ENCODE assay signal across 8 mouse cellular contexts in the genomic region with DNA sequence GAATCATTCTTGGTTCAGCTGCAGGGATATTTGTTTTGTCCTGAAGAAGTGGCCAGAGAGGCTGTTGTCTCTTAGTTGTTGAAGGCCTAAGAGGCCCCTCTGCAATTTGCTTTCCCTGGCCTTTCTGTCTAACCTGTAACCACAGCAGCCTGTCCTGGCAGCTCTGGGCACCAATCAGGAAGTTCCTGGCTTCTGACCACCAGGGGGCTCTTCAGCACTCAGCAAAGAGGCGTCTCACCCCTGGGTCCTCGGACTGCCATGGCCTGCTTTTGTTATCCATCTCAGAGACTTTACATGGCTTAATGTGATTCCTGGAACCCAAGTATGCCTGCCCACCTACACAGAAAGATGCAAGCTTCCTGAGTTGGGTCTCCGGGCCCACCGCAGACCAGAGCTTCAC. TPM values are rescaled to one million over a fixed set of nuclear protein-coding genes. Genes with fewer than 3 reads are reported as not detected.
DNase-seq lines count a peak whose midpoint lies in the region; ATAC-seq and TF ChIP-seq lines count a peak whose summit lies in the region.

No protein-coding gene starts in this region.

- H3K9ac ChIP-seq in hindbrain, embryonic 11.5 days (ENCODE audit: low read depth, low read length) = no peak overlapping the region
- no peak overlapping the region for H3K9ac ChIP-seq in hindbrain, embryonic 12.5 days
- H3K9ac ChIP-seq in embryonic facial prominence, embryonic 11.5 days (replicated peaks; ENCODE audit: low read length) = no peak overlapping the region
- H3K9ac ChIP-seq in stomach, postnatal 0 days (ENCODE audit: low read length) = no peak overlapping the region

- peak; percentile 51; the same call in 1 of the 2 replicates for ATAC-seq in hindbrain, embryonic 11.5 days (ENCODE audit: low FRiP score)
- no peak for ATAC-seq in hindbrain, embryonic 12.5 days (ENCODE audit: low FRiP score)
- ATAC-seq in embryonic facial prominence, embryonic 11.5 days (replicated peaks; ENCODE audit: insufficient number of reproducible peaks, low FRiP score, low TSS enrichment, low read depth) = no peak
- ATAC-seq in stomach, postnatal 0 days (ENCODE audit: low FRiP score, low TSS enrichment) = peak; percentile 46; the same call in 1 of the 2 replicates

- WGBS in hindbrain, embryonic 11.5 days = 32% methylated on average over 4 of the region's 4 CpGs
- WGBS in hindbrain, embryonic 12.5 days = 40% methylated on average over 4 of the region's 4 CpGs
- 41% methylated on average over 4 of the region's 4 CpGs for WGBS in embryonic facial prominence, embryonic 11.5 days
- 33% methylated on average over 4 of the region's 4 CpGs for WGBS in lung, adult 2 months
- 39% methylated on average over 4 of the region's 4 CpGs for WGBS in stomach, postnatal 0 days

- H3K4me2 ChIP-seq in hindbrain, embryonic 11.5 days (replicated peaks; ENCODE audit: low read depth, low read length) = no peak overlapping the region
- no peak overlapping the region for H3K4me2 ChIP-seq in hindbrain, embryonic 12.5 days (replicated peaks)
- no peak overlapping the region for H3K4me2 ChIP-seq in embryonic facial prominence, embryonic 11.5 days (ENCODE audit: low read depth, low read length)
- H3K4me2 ChIP-seq in stomach, postnatal 0 days (replicated peaks; ENCODE audit: low read depth) = no peak overlapping the region

- no peaks in the 10 kb centered on the region for H3K9me3 ChIP-seq in hindbrain, embryonic 11.5 days (ENCODE audit: control insufficient read depth, low read length)
- H3K9me3 ChIP-seq in hindbrain, embryonic 12.5 days (replicated peaks) = no peaks in the 10 kb centered on the region
- no peaks in the 10 kb centered on the region for H3K9me3 ChIP-seq in embryonic facial prominence, embryonic 11.5 days (replicated peaks; ENCODE audit: control insufficient read depth, low read length)
- no peaks in the 10 kb centered on the region for H3K9me3 ChIP-seq in stomach, postnatal 0 days (ENCODE audit: control insufficient read depth, low read length)

- TF ChIP-seq EP300 in stomach, postnatal 0 days (optimal IDR thresholded peaks at IDR 0.05) = no peak

- no peak for TF ChIP-seq POLR2A in lung, adult 2 months (IDR thresholded peaks at IDR 0.05; ENCODE audit: borderline replicate concordance, extremely low read depth, low read depth, low read length)

- peak; percentile 78 for DNase-seq in hindbrain, embryonic 11.5 days (ENCODE audit: low spot score)
- DNase-seq in CD4-positive, CD25-positive, alpha-beta regulatory T cell, adult 2 months (ENCODE audit: low read depth, low spot score) = peak; percentile 81
- peak; percentile 87 for DNase-seq in NIH3T3 (ENCODE audit: low read depth)
- peak; percentile 79 for DNase-seq in embryonic facial prominence, embryonic 11.5 days (ENCODE audit: low spot score)
- DNase-seq in lung, adult 2 months = no peak
- peak; percentile 73 for DNase-seq in stomach, postnatal 0 days (ENCODE audit: low spot score)
- DNase-seq in layer of hippocampus, adult 8-10 months (ENCODE audit: low spot score in 2 of 2) = no peak

- H3K36me3 ChIP-seq in hindbrain, embryonic 11.5 days (ENCODE audit: control insufficient read depth, insufficient read depth, low read length) = no peaks in the 10 kb centered on the region
- H3K36me3 ChIP-seq in hindbrain, embryonic 12.5 days = no peaks in the 10 kb centered on the region
- H3K36me3 ChIP-seq in embryonic facial prominence, embryonic 11.5 days (replicated peaks; ENCODE audit: control insufficient read depth, insufficient read depth, low read depth, low read length) = no peaks in the 10 kb centered on the region
- no peaks in the 10 kb centered on the region for H3K36me3 ChIP-seq in stomach, postnatal 0 days (ENCODE audit: control insufficient read depth, insufficient read depth, low read length)

- H3K4me3 ChIP-seq in hindbrain, embryonic 11.5 days (ENCODE audit: low read depth, low read length) = no peak overlapping the region
- no peak overlapping the region for H3K4me3 ChIP-seq in hindbrain, embryonic 12.5 days
- H3K4me3 ChIP-seq in embryonic facial prominence, embryonic 11.5 days (ENCODE audit: low read depth, low read length) = no peak overlapping the region
- no peak overlapping the region for H3K4me3 ChIP-seq in lung, adult 2 months (replicated peaks; ENCODE audit: extremely low read depth, low read depth, low read length)
- H3K4me3 ChIP-seq in stomach, postnatal 0 days (ENCODE audit: low read depth, low read length) = no peak overlapping the region

- H3K27ac ChIP-seq in hindbrain, embryonic 11.5 days (ENCODE audit: low read depth, low read length) = no peak overlapping the region
- H3K27ac ChIP-seq in hindbrain, embryonic 12.5 days = no peak overlapping the region
- no peak overlapping the region for H3K27ac ChIP-seq in embryonic facial prominence, embryonic 11.5 days (replicated peaks; ENCODE audit: low read depth, low read length)
- no peak overlapping the region for H3K27ac ChIP-seq in stomach, postnatal 0 days (replicated peaks)

- H3K4me1 ChIP-seq in hindbrain, embryonic 11.5 days (replicated peaks; ENCODE audit: control insufficient read depth, insufficient read depth, low read length) = no peaks in the 10 kb centered on the region
- H3K4me1 ChIP-seq in hindbrain, embryonic 12.5 days = no peaks in the 10 kb centered on the region
- no peaks in the 10 kb centered on the region for H3K4me1 ChIP-seq in embryonic facial prominence, embryonic 11.5 days (ENCODE audit: control insufficient read depth, insufficient read depth, low read length)
- H3K4me1 ChIP-seq in lung, adult 2 months (ENCODE audit: control insufficient read depth, insufficient read depth, low read length) = no peaks in the 10 kb centered on the region
- H3K4me1 ChIP-seq in stomach, postnatal 0 days (replicated peaks; ENCODE audit: control insufficient read depth, insufficient read depth) = no peaks in the 10 kb centered on the region

- TF ChIP-seq CTCF in lung, adult 2 months (IDR thresholded peaks at IDR 0.05; ENCODE audit: insufficient read depth, low read length) = peak; percentile 72
- TF ChIP-seq CTCF in stomach, postnatal 0 days (IDR thresholded peaks at IDR 0.05; ENCODE audit: low read depth) = peak; percentile 80

- H3K27me3 ChIP-seq in hindbrain, embryonic 11.5 days (ENCODE audit: control insufficient read depth, insufficient read depth, low read length) = no peaks in the 10 kb centered on the region
- peaks cover 6% of the 10 kb centered on the region for H3K27me3 ChIP-seq in hindbrain, embryonic 12.5 days
- H3K27me3 ChIP-seq in embryonic facial prominence, embryonic 11.5 days (ENCODE audit: control insufficient read depth, insufficient read depth, low read length) = no peaks in the 10 kb centered on the region
- H3K27me3 ChIP-seq in stomach, postnatal 0 days (ENCODE audit: control insufficient read depth, insufficient read depth, low read length) = no peaks in the 10 kb centered on the region

RNA-seq across cellular contexts. Expression of a gene that starts 35.4 kb away (rescaled TPM):
- 30.2 and 31.9 TPM in 2 replicates for polyA plus RNA-seq in hindbrain, embryonic 11.5 days (2014; fragmentation: Nextera tagmentation; extraction: Ambion mirVana)
- 59.0 and 60.9 TPM in 2 replicates for polyA plus RNA-seq in hindbrain, embryonic 12.5 days (2016; fragmentation: Nextera tagmentation; extraction: Ambion mirVana)
- 30.1 and 31.4 TPM in 2 replicates for polyA plus RNA-seq in embryonic facial prominence, embryonic 11.5 days (2014; fragmentation: Nextera tagmentation; extraction: Ambion mirVana)
- polyA plus RNA-seq in lung, adult 2 months (2012; rRNA removed) = 42.8 and 70.1 TPM in 2 replicates
- 47.0 and 47.7 TPM in 2 replicates for polyA plus RNA-seq in stomach, postnatal 0 days (2015; fragmentation: Nextera tagmentation; extraction: Ambion mirVana)
- total RNA-seq in layer of hippocampus, adult 8-10 months (2022) = 10 to 100 TPM; 69.3 to 77.7 (median 72.5) TPM

RNA-seq across cellular contexts. Expression of a gene that starts 41.0 kb away (rescaled TPM):
- polyA plus RNA-seq in hindbrain, embryonic 11.5 days (2014; fragmentation: Nextera tagmentation; extraction: Ambion mirVana) = 2.9 and 3.0 TPM in 2 replicates
- 3.6 and 4.0 TPM in 2 replicates for polyA plus RNA-seq in hindbrain, embryonic 12.5 days (2016; fragmentation: Nextera tagmentation; extraction: Ambion mirVana)
- 2.2 and 2.6 TPM in 2 replicates for polyA plus RNA-seq in embryonic facial prominence, embryonic 11.5 days (2014; fragmentation: Nextera tagmentation; extraction: Ambion mirVana)
- polyA plus RNA-seq in lung, adult 2 months (2012; rRNA removed) = 0.98 and 1.3 TPM in 2 replicates
- polyA plus RNA-seq in stomach, postnatal 0 days (2015; fragmentation: Nextera tagmentation; extraction: Ambion mirVana) = 1.9 and 2.0 TPM in 2 replicates
- 1 to 10 TPM; 2.6 to 3.7 (median 3.5) TPM for total RNA-seq in layer of hippocampus, adult 8-10 months (2022)

Comparison
In these comparisons a context has a peak if more than half of its experiments do, and no peak if none do; other contexts are left out.
1. ATAC-seq: peak in hindbrain, embryonic 11.5 days (single experiment) and stomach, postnatal 0 days (single experiment); none in hindbrain, embryonic 12.5 days (single experiment) and embryonic facial prominence, embryonic 11.5 days (single experiment).
2. DNase-seq: peak in hindbrain, embryonic 11.5 days (single experiment), CD4-positive, CD25-positive, alpha-beta regulatory T cell, adult 2 months (single experiment), NIH3T3 (single experiment), embryonic facial prominence, embryonic 11.5 days (single experiment) and stomach, postnatal 0 days (single experiment); none in lung, adult 2 months (single experiment) and layer of hippocampus, adult 8-10 months (0 of 2).